Mouse (Mus musculus) heart, embryonic 10.5 days (tissue): ENCODE data around the gene Ndc80. TPM values are rescaled to one million over a fixed set of nuclear protein-coding genes. Genes with fewer than 3 reads are reported as not detected.
A peak's percentile ranks its signal among the peaks of the same experiment; 100 is the strongest.

Source experiments
- DNase-seq: peaks from one replicate; pipeline ENCODE4 v3.0.0-alpha.2; 2017; ENCODE audit warnings: low spot score
- H3K27ac ChIP-seq: fragments of 300-500 bp; sonication (generic); 2 replicates; pipeline ENCODE4 v1.5.1; 2016; ENCODE audit warnings: mild to moderate bottlenecking
- H3K27me3 ChIP-seq: fragments of 300-500 bp; sonication (generic); 2 replicates; pipeline ENCODE4 v1.6.1; 2016; ENCODE audit warnings: mild to moderate bottlenecking; ENCODE audit not compliant: poor library complexity, insufficient read depth, severe bottlenecking
- H3K36me3 ChIP-seq: fragments of 300-500 bp; sonication (generic); 2 replicates; pipeline ENCODE4 v1.6.1; 2016; ENCODE audit warnings: mild to moderate bottlenecking, moderate library complexity
- H3K4me1 ChIP-seq: fragments of 300-500 bp; sonication (generic); 2 replicates; pipeline ENCODE4 v1.6.1; 2016; ENCODE audit warnings: mild to moderate bottlenecking
- H3K4me3 ChIP-seq: fragments of 300-500 bp; sonication (generic); 2 replicates; pipeline ENCODE4 v1.5.1; 2016; ENCODE audit warnings: mild to moderate bottlenecking, moderate library complexity
- H3K9me3 ChIP-seq: fragments of 300-500 bp; sonication (generic); 2 replicates; pipeline ENCODE4 v1.6.1; 2016; ENCODE audit warnings: mild to moderate bottlenecking, moderate library complexity
- WGBS: fragments of 180-500 bp; shearing (Covaris S2); methylation state at CpG from one replicate; pipeline ENCODE4 v1.1.7; 2016; 5-methylcytosine and 5-hydroxymethylcytosine counted together
- polyA plus RNA-seq: library from polyadenylated mRNA; unstranded; fragments of >200 nt; fragmentation: Nextera tagmentation; extraction: Ambion mirVana; gene quantifications from 2 replicates; pipeline ENCODE4 v1.2.1, GENCODE M21; 2016

Gene Ndc80
- polyA plus RNA-seq, 1 experiment from 2014 or later: 49.0 TPM

- 82% methylated on average over 4 of the region's 4 CpGs for WGBS
- Histone ChIP-seq H3K36me3 (peaks cover 22% of the 10 kb centered on the region), H3K9me3 (no peaks in the 10 kb centered on the region), H3K4me3 (no peak overlapping the region), H3K27me3 (no peaks in the 10 kb centered on the region), H3K4me1 (peaks cover 4% of the 10 kb centered on the region; the same call in 1 of the 2 replicates), H3K27ac (no peak overlapping the region)
- no peak for DNase-seq
Observed at GRCm38 (mm10) chr17:71491332-71491686, 35.3 kb downstream of the Ndc80 start.

GRCm38 (mm10) chr17:71490666-71491331 is 35.9 kb downstream of the Ndc80 start:
- Histone ChIP-seq H3K36me3 (peaks cover 16% of the 10 kb centered on the region), H3K27ac (no peak overlapping the region), H3K27me3 (no peaks in the 10 kb centered on the region), H3K4me3 (no peak overlapping the region), H3K9me3 (no peaks in the 10 kb centered on the region), H3K4me1 (peaks cover 7% of the 10 kb centered on the region; the same call in 1 of the 2 replicates)
- 57% methylated on average over 9 of the region's 9 CpGs for WGBS
- DNase-seq: no peak

GRCm38 (mm10) chr17:71489703-71490461 is 36.8 kb downstream of the Ndc80 start:
- no peak overlapping the region for H3K4me3 ChIP-seq
- H3K36me3 ChIP-seq: peaks cover 7% of the 10 kb centered on the region; the same call in 1 of the 2 replicates
- H3K4me1 ChIP-seq: peaks cover 7% of the 10 kb centered on the region; the same call in 1 of the 2 replicates
- no peaks in the 10 kb centered on the region for H3K27me3 ChIP-seq
- no peak for DNase-seq
- H3K9me3 ChIP-seq: no peaks in the 10 kb centered on the region
- no peak overlapping the region for H3K27ac ChIP-seq
- 80% methylated on average over 9 of the region's 9 CpGs for WGBS

- Histone ChIP-seq H3K36me3 (no peaks in the 10 kb centered on the region), H3K4me1 (peaks cover 7% of the 10 kb centered on the region; the same call in 1 of the 2 replicates), H3K9me3 (no peaks in the 10 kb centered on the region), H3K4me3 (no peak overlapping the region), H3K27me3 (no peaks in the 10 kb centered on the region; the same call in 1 of the 2 replicates), H3K27ac (peak overlapping the region; percentile 47; the same call in 1 of the 2 replicates)
- no peak for DNase-seq
- 38% methylated on average over 8 of the region's 8 CpGs for WGBS
Observed at GRCm38 (mm10) chr17:71486231-71486851, 40.3 kb downstream of the Ndc80 start.

GRCm38 (mm10) chr17:71485791-71486230 is 40.8 kb downstream of the Ndc80 start:
- 68% methylated on average over 12 of the region's 12 CpGs for WGBS
- Histone ChIP-seq H3K27ac (no peak overlapping the region), H3K4me1 (peaks cover 7% of the 10 kb centered on the region; the same call in 1 of the 2 replicates), H3K36me3 (no peaks in the 10 kb centered on the region), H3K9me3 (no peaks in the 10 kb centered on the region), H3K4me3 (no peak overlapping the region), H3K27me3 (no peaks in the 10 kb centered on the region; the same call in 1 of the 2 replicates)
- no peak for DNase-seq

GRCm38 (mm10) chr17:71484711-71485110 is 41.9 kb downstream of the Ndc80 start:
- no peak overlapping the region for H3K27ac ChIP-seq
- no peaks in the 10 kb centered on the region for H3K36me3 ChIP-seq
- DNase-seq: no peak
- peaks cover 7% of the 10 kb centered on the region; the same call in 1 of the 2 replicates for H3K4me1 ChIP-seq
- no peak overlapping the region for H3K4me3 ChIP-seq
- WGBS: 83% methylated on average over 5 of the region's 5 CpGs
- H3K9me3 ChIP-seq: no peaks in the 10 kb centered on the region
- no peaks in the 10 kb centered on the region; the same call in 1 of the 2 replicates for H3K27me3 ChIP-seq

- WGBS: 86% methylated on average over 7 of the region's 7 CpGs
- H3K4me1 ChIP-seq: peaks cover 7% of the 10 kb centered on the region; the same call in 1 of the 2 replicates
- no peak for DNase-seq
- H3K36me3 ChIP-seq: no peaks in the 10 kb centered on the region
- H3K9me3 ChIP-seq: no peaks in the 10 kb centered on the region
- H3K27me3 ChIP-seq: no peaks in the 10 kb centered on the region; the same call in 1 of the 2 replicates
- no peak overlapping the region for H3K27ac ChIP-seq
- no peak overlapping the region for H3K4me3 ChIP-seq
Observed at GRCm38 (mm10) chr17:71483418-71484060, 43.1 kb downstream of the Ndc80 start.

- Histone ChIP-seq H3K36me3 (no peaks in the 10 kb centered on the region), H3K27me3 (no peaks in the 10 kb centered on the region; the same call in 1 of the 2 replicates), H3K27ac (no peak overlapping the region), H3K4me3 (no peak overlapping the region), H3K4me1 (no peaks in the 10 kb centered on the region), H3K9me3 (no peaks in the 10 kb centered on the region)
- 63% methylated on average over 5 of the region's 5 CpGs for WGBS
- DNase-seq: no peak
Observed at GRCm38 (mm10) chr17:71479381-71479901, 47.2 kb downstream of the Ndc80 start.

GRCm38 (mm10) chr17:71477481-71477880 is 49.2 kb downstream of the Ndc80 start:
- H3K36me3 ChIP-seq: 0 out of 2 replicates have a peak, but pooled peaks cover under 1% of the 10 kb centered on the region
- no peaks in the 10 kb centered on the region for H3K9me3 ChIP-seq
- 94% methylated on average over 8 of the region's 8 CpGs for WGBS
- no peak for DNase-seq
- peaks cover 8% of the 10 kb centered on the region; the same call in 1 of the 2 replicates for H3K4me1 ChIP-seq
- no peak overlapping the region for H3K4me3 ChIP-seq
- H3K27ac ChIP-seq: no peak overlapping the region
- H3K27me3 ChIP-seq: no peaks in the 10 kb centered on the region; the same call in 1 of the 2 replicates

GRCm38 (mm10) chr17:71476346-71477020 is 50.2 kb downstream of the Ndc80 start:
- Histone ChIP-seq H3K4me1 (peaks cover 8% of the 10 kb centered on the region; the same call in 1 of the 2 replicates), H3K27me3 (no peaks in the 10 kb centered on the region), H3K27ac (0 out of 2 replicates have a peak overlapping the region, but pooled peaks have one; percentile 16), H3K36me3 (0 out of 2 replicates have a peak, but pooled peaks cover 2% of the 10 kb centered on the region), H3K9me3 (no peaks in the 10 kb centered on the region), H3K4me3 (peak overlapping the region; percentile 96)
- WGBS: 80% methylated on average over 7 of the region's 7 CpGs
- DNase-seq: no peak

GRCm38 (mm10) chr17:71475705-71476089 is 51.0 kb downstream of the Ndc80 start:
- no peaks in the 10 kb centered on the region for H3K9me3 ChIP-seq
- H3K27me3 ChIP-seq: no peaks in the 10 kb centered on the region
- H3K36me3 ChIP-seq: 0 out of 2 replicates have a peak, but pooled peaks cover 2% of the 10 kb centered on the region
- H3K4me3 ChIP-seq: peak overlapping the region; percentile 96
- no peak for DNase-seq
- under 1% methylated on average over 31 of the region's 31 CpGs for WGBS
- H3K27ac ChIP-seq: peak overlapping the region; percentile 97
- peaks cover 8% of the 10 kb centered on the region; the same call in 1 of the 2 replicates for H3K4me1 ChIP-seq
